Mouse (Mus musculus) liver, postnatal 0 days (tissue): ENCODE results near the gene Urm1. TPM values are rescaled to one million over a fixed set of nuclear protein-coding genes. Genes with fewer than 3 reads are reported as not detected.

ENCODE experiments used
- ATAC-seq: fragments of 200-750 bp; cut with Nextera tagmentation; 2 replicates; pipeline ENCODE4 v1.8.0; 2017; ENCODE audit warnings: mild to moderate bottlenecking, moderate library complexity
- DNase-seq: peaks from one replicate; pipeline ENCODE4 v3.0.0-alpha.2; 2016
- H3K27ac ChIP-seq: fragments of 300-500 bp; sonication (generic); 2 replicates; pipeline ENCODE4 v1.5.1; 2014; ENCODE audit warnings: antibody characterized with exemption, moderate library complexity, mild to moderate bottlenecking, low read depth
- H3K27me3 ChIP-seq: fragments of 300-500 bp; sonication (generic); 2 replicates; pipeline ENCODE4 v1.6.1; 2014; ENCODE audit warnings: low read length, control low read depth, mixed read lengths; ENCODE audit not compliant: insufficient read depth
- H3K36me3 ChIP-seq: fragments of 300-500 bp; sonication (generic); replicated peaks from 2 replicates; pipeline ENCODE4 v1.6.1; 2014; ENCODE audit warnings: mild to moderate bottlenecking, control low read depth, low read length, moderate library complexity, mixed read lengths; ENCODE audit not compliant: insufficient read depth
- H3K4me1 ChIP-seq: fragments of 300-500 bp; sonication (generic); 2 replicates; pipeline ENCODE4 v1.6.1; 2014; ENCODE audit warnings: antibody characterized with exemption, mild to moderate bottlenecking, control low read depth; ENCODE audit not compliant: insufficient read depth
- H3K4me2 ChIP-seq: fragments of 300-500 bp; sonication (generic); 2 replicates; pipeline ENCODE4 v1.6.1; 2014; ENCODE audit warnings: low read depth, mild to moderate bottlenecking, low read length, moderate library complexity, mixed read lengths
- H3K4me3 ChIP-seq: fragments of 300-500 bp; sonication (generic); 2 replicates; pipeline ENCODE4 v1.5.1; 2014; ENCODE audit warnings: low read depth, low read length
- H3K9ac ChIP-seq: fragments of 300-500 bp; sonication (generic); replicated peaks from 2 replicates; pipeline ENCODE4 v1.6.1; 2014; ENCODE audit warnings: mild to moderate bottlenecking, moderate library complexity
- H3K9me3 ChIP-seq: fragments of 300-500 bp; sonication (generic); 2 replicates; pipeline ENCODE4 v1.6.1; 2016; ENCODE audit warnings: mild to moderate bottlenecking, control low read depth, low read length, mixed read lengths
- CTCF ChIP-seq: sonication (generic); IDR thresholded peaks from 2 replicates; pipeline ENCODE4 v1.5.1; 2016; ENCODE audit warnings: antibody characterized with exemption, low read depth
- EP300 ChIP-seq: IDR thresholded peaks from 2 replicates; pipeline ENCODE4 v1.6.1; 2016; ENCODE audit warnings: antibody characterized with exemption, low read depth, mild to moderate bottlenecking
- WGBS: fragments of 180-500 bp; shearing (Covaris S2); extraction: QIAGEN DNeasy Blood & Tissue Kit; methylation state at CpG from one replicate; pipeline ENCODE4 v1.1.7; 2014; ENCODE audit not compliant: insufficient replicate concordance; 5-methylcytosine and 5-hydroxymethylcytosine counted together
- polyA plus RNA-seq: library from polyadenylated mRNA; unstranded; fragments of >200 nt; fragmentation: Nextera tagmentation; extraction: Ambion mirVana; gene quantifications from 2 replicates; pipeline ENCODE4 v1.2.1, GENCODE M21; 2015

Urm1 gene
- polyA plus RNA-seq, 1 experiment from 2014 or later: 8.7 TPM

DNA sequence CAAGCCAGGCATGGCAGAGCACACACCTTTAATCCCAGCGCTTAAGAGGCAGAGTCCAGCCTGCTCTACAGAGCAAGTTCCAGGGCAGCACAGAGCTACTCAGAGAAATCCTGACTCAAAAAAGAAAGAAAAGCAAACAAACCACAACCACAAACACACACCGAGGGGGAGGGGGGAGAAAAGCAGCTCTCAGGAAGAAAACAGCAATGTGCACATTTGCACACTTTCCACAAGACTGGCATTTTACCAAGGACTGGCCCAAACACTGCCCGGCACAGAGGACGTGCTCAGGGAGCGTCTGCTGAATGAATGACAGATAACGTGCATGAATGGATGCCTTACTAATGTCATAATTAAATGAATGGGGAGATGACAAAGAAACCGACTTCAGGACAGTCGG lies 29.2 kb downstream of the Urm1 start:
- Histone ChIP-seq H3K27me3 (peaks cover 13% of the 10 kb centered on the region; the same call in 1 of the 2 replicates), H3K27ac (no peak overlapping the region), H3K4me3 (no peak overlapping the region), H3K36me3 (no peaks in the 10 kb centered on the region), H3K4me1 (peaks cover 2% of the 10 kb centered on the region), H3K9ac (no peak overlapping the region), H3K4me2 (no peak overlapping the region), H3K9me3 (no peaks in the 10 kb centered on the region)
- ATAC-seq (no peak), DNase-seq (no peak)
- WGBS: 64% methylated on average over 8 of the region's 8 CpGs
- TF ChIP-seq EP300: no peak
- TF ChIP-seq CTCF: no peak

DNA sequence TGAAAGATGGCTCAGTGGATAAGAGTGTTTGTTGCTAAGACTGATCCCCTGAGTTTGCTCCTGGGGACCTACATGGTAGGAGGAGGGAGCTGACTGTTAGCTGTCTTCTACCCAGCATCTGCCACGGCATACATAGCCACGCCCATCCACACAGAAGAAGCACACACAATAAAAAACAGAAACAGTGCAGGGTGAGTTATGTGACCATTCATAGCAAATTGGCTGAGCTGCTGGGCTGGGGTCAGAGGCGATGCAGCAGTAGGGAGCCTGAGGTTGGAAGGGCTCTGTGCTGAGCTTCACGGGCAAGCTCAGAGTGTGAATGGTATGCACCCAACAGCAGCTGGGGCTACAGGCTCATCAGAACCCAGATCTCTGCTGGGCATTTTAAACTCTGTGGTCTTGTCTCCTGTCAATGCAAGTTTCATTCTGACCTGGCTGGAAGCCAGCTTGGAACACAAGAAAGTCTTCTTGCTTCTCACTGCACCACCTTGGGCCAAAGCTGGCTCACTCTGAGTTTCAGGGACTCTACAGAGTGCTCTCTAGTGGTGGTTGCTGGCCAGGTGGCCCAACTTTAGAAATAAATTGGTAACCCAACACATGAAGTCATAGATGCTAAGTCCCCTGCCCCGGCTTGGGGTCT lies 30.1 kb downstream of the Urm1 start:
- H3K9me3 ChIP-seq: no peaks in the 10 kb centered on the region
- H3K27ac ChIP-seq: no peak overlapping the region
- peaks cover 10% of the 10 kb centered on the region; the same call in 1 of the 2 replicates for H3K27me3 ChIP-seq
- H3K36me3 ChIP-seq: no peaks in the 10 kb centered on the region
- no peak overlapping the region for H3K9ac ChIP-seq
- 48% methylated on average over 5 of the region's 5 CpGs for WGBS
- no peak overlapping the region for H3K4me3 ChIP-seq
- peaks cover 2% of the 10 kb centered on the region for H3K4me1 ChIP-seq
- H3K4me2 ChIP-seq: no peak overlapping the region
- TF ChIP-seq EP300 (no peak), CTCF (no peak)
- no peak for ATAC-seq
- DNase-seq: no peak

DNA sequence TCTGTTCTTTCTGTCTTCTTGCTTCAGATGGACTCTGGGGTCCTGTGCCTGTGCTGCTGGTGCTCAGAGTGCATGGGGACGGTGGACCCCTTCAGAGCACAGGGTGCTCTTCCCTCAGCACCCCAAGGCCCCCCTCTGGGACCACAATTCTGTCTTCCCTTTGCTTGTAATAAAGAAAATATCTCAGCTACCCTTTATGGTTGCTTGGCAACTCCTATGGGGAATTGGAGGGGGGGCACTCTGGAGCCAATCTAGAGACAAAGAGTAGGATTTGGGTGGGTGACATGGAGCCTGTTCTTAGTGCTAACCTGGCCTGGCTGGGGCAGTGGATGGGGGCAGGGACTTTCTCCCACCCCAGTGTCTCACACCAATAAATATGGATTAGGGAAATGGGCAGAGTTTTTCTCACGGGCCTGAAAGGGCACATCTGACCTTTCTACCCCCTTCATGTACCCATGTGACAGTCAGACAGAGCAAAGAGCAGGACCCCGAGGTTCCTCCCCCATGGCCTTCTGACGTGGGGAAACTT lies 33.1 kb downstream of the Urm1 start:
- Histone ChIP-seq H3K9me3 (no peaks in the 10 kb centered on the region), H3K4me2 (no peak overlapping the region), H3K4me3 (no peak overlapping the region), H3K9ac (no peak overlapping the region), H3K4me1 (no peaks in the 10 kb centered on the region), H3K27me3 (peaks cover 4% of the 10 kb centered on the region; the same call in 1 of the 2 replicates), H3K27ac (no peak overlapping the region), H3K36me3 (no peaks in the 10 kb centered on the region)
- 44% methylated on average over 4 of the region's 4 CpGs for WGBS
- DNase-seq: no peak
- no peak for TF ChIP-seq CTCF
- no peak for TF ChIP-seq EP300
- ATAC-seq: no peak

DNA sequence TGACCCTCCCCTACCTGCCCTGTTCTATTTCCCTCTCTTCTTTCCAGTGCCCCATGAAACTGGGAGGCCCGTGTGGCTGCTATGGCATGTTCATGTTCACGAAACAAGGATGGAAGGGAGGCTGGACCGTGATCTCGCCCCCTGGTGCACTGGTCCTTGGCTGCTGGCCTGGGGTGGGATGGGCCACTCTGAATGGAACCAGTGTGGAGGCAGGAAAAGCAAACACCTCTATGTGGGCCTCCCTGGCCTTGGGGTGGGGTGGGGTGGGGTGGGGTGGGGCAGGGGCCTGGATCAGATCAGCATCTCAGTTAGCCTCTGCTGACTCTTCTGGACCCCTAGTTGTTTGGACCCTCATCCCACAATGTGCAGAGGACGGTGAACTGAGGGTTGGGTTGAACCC lies 33.9 kb downstream of the Urm1 start:
- DNase-seq (no peak), ATAC-seq (no peak)
- 71% methylated on average over 5 of the region's 5 CpGs for WGBS
- no peak overlapping the region for H3K4me2 ChIP-seq
- no peaks in the 10 kb centered on the region for H3K9me3 ChIP-seq
- TF ChIP-seq CTCF (no peak), EP300 (no peak)
- no peak overlapping the region for H3K27ac ChIP-seq
- peaks cover 4% of the 10 kb centered on the region; the same call in 1 of the 2 replicates for H3K27me3 ChIP-seq
- no peaks in the 10 kb centered on the region for H3K4me1 ChIP-seq
- no peak overlapping the region for H3K4me3 ChIP-seq
- no peak overlapping the region for H3K9ac ChIP-seq
- H3K36me3 ChIP-seq: no peaks in the 10 kb centered on the region

DNA sequence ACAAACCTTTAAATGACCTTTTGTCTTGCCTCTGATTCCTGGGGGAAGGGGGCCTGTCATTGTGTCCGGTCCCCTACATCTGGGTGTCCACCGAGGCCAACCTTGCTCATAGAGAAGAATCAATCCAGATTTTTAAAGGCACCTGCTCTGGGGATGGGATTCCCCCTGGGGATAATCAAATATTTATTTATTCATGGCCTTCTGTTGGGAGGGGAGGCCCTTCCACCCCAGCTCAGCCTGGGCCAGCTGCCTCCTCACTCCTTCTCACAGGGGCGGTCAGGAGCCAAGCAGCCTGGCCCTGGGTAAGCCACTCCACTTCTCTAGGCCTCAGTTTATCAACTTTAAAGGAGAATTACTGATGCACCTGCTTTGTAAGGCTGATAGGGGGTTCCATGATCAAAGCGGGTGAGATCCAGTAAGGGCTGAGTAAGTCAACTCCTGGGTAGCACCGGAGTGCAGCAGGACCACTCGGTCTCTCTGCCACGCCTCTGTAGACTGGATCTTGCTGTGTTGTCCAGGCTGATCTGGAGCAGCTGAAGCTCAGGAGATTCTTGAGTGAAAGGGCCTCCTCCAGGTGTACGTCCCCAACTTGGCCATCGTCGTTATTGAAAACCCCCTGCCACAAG lies 35.8 kb downstream of the Urm1 start:
- Histone ChIP-seq H3K36me3 (no peaks in the 10 kb centered on the region), H3K4me2 (no peak overlapping the region), H3K27ac (no peak overlapping the region), H3K9ac (no peak overlapping the region), H3K9me3 (no peaks in the 10 kb centered on the region), H3K27me3 (peaks cover 4% of the 10 kb centered on the region; the same call in 1 of the 2 replicates), H3K4me3 (no peak overlapping the region), H3K4me1 (no peaks in the 10 kb centered on the region)
- 77% methylated on average over 10 of the region's 10 CpGs for WGBS
- ATAC-seq: no peak
- DNase-seq: no peak
- TF ChIP-seq EP300: no peak
- no peak for TF ChIP-seq CTCF

DNA sequence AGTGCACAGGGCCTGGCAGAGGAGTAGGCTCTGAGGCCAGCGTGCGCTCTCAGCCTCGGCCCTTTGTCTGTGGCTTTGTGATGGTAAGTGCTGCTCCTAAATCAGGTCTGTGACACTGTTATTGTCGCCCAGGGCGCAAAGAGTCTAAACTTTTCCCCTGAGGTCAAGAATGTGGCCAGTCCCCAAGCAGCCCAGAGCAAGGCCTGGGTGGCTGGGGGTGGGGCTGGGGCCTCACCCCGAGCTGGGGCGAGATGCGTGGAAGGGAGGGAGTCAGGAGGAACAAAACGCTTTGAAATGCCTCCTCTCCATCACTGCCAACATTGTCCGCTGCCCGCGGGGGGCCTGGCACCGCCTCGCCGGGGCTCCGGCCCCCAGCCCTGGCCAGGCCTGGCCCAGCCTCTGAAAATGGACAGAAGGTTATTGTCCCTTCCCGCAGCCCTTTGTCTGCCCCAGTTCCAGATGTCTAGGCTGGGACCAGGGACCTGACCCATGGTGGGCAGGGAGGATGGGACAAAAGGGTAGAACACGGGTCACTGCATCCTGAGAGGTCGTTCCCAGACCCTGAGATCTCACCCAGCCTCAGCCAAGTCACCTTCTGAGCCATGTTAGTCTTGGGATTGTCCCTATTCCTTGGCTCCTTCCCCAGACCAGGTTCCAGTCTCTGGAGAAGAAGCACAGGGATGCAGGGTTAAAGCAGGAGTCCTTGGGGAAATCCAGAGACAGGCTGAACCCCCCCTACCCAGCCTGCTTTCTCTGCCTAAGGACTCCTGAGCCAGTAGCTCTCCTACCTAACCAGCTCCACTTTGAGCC lies 36.8 kb downstream of the Urm1 start:
- DNase-seq (no peak), ATAC-seq (no peak)
- Histone ChIP-seq H3K4me1 (no peaks in the 10 kb centered on the region), H3K9ac (no peak overlapping the region), H3K27me3 (peaks cover 4% of the 10 kb centered on the region; the same call in 1 of the 2 replicates), H3K27ac (no peak overlapping the region), H3K36me3 (no peaks in the 10 kb centered on the region), H3K4me3 (no peak overlapping the region), H3K4me2 (no peak overlapping the region), H3K9me3 (no peaks in the 10 kb centered on the region)
- 36% methylated on average over 19 of the region's 19 CpGs for WGBS
- no peak for TF ChIP-seq EP300
- no peak for TF ChIP-seq CTCF
